Comparison of ENCODE assay signal across 8 mouse cellular contexts in the genomic region with DNA sequence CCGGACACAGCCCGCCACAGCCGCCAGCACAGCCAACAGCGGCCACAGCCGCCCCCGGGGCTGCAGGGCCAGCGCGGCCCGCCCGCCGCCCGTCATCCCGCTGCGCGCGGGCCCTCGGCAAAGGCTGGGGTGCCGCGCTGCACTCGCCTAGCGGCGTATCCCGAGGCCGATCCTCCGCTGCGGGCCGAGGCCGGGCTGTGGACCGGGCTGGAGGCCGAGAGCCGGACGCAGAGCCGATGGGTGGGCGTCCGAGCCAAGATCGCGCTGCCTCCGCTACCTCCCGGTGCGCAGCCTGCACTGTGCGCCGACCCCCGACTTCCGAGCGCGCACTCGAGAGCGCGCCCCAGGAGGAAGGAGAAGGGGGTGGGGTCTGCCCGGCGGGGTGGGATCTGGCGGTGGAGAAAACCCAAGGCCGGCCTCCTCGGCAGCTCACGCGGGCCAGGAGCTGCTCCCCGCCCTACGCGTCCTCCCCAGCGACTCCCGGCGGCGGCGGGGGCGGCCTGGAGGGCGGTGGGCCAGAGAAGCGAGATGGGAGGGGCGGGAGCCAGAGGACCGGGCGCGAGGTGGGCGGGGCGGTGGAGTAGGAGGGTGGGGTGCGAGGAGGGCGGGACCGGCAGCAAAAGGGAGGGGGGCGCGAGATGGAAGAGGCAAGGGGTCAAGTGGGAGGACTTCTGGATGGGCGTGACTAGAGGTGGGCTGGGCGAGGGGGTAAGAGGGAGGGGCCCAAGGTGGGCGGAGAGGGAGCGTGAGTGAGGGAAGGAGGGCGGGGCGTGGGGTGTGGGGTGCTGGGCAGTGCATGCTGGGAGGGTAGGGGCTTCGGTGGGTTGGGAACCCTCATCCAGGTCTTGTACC. TPM values are rescaled to one million over a fixed set of nuclear protein-coding genes. Genes with fewer than 3 reads are reported as not detected.
DNase-seq lines count a peak whose midpoint lies in the region; ATAC-seq and TF ChIP-seq lines count a peak whose summit lies in the region.

A gene (minus strand): TSS at position 343 of the 852 bp plus-strand sequence.

- H3K9ac ChIP-seq in intestine, postnatal 0 days (ENCODE audit: low read depth, low read length), result peak within 1 kb of the TSS; percentile 75
- peak within 1 kb of the TSS; percentile 95 for H3K9ac ChIP-seq in midbrain, embryonic 12.5 days (replicated peaks)

- WGBS in intestine, postnatal 0 days, result 1% methylated on average over 80 of the region's 85 CpGs
- WGBS in limb, embryonic 10.5 days, result under 1% methylated on average over 78 of the region's 85 CpGs
- WGBS in midbrain, embryonic 12.5 days, result under 1% methylated on average over 72 of the region's 85 CpGs
- WGBS in small intestine, adult 2 months, result 1% methylated on average over 84 of the region's 85 CpGs

- peak within 1 kb of the TSS; percentile 71 for H3K4me3 ChIP-seq in erythroblast, embryonic 14.5 days (replicated peaks)
- H3K4me3 ChIP-seq in intestine, postnatal 0 days (ENCODE audit: low read depth, low read length), result peak within 1 kb of the TSS; percentile 77
- peak within 1 kb of the TSS; percentile 98 for H3K4me3 ChIP-seq in limb, embryonic 10.5 days
- H3K4me3 ChIP-seq in midbrain, embryonic 12.5 days, result peak within 1 kb of the TSS; percentile 97
- H3K4me3 ChIP-seq in small intestine, adult 2 months (ENCODE audit: low read depth, low read length), result peak within 1 kb of the TSS; percentile 97

- H3K4me2 ChIP-seq in intestine, postnatal 0 days (replicated peaks; ENCODE audit: low read depth), result peak within 1 kb of the TSS; percentile 88
- peak within 1 kb of the TSS; percentile 98 for H3K4me2 ChIP-seq in midbrain, embryonic 12.5 days (replicated peaks)

- ATAC-seq in erythroblast, adult 5-6 weeks (replicated peaks; ENCODE audit: low FRiP score, poor library complexity, severe bottlenecking), result no peak
- peak; percentile 73 for ATAC-seq in granulocyte monocyte progenitor cell, adult 5-6 weeks (replicated peaks; ENCODE audit: poor library complexity, severe bottlenecking)
- ATAC-seq in intestine, postnatal 0 days, result peak; percentile 79
- peak; percentile 91 for ATAC-seq in midbrain, embryonic 12.5 days (ENCODE audit: low FRiP score, low read depth)

- H3K27me3 ChIP-seq in erythroblast, embryonic 14.5 days (ENCODE audit: control insufficient read depth), result peaks cover 26% of the 10 kb centered on the region
- no peaks in the 10 kb centered on the region for H3K27me3 ChIP-seq in intestine, postnatal 0 days (replicated peaks; ENCODE audit: control insufficient read depth, insufficient read depth, low read length)
- H3K27me3 ChIP-seq in limb, embryonic 10.5 days (ENCODE audit: low read depth, poor library complexity, severe bottlenecking), result no peaks in the 10 kb centered on the region
- H3K27me3 ChIP-seq in midbrain, embryonic 12.5 days, result no peaks in the 10 kb centered on the region
- no peaks in the 10 kb centered on the region for H3K27me3 ChIP-seq in small intestine, adult 2 months (ENCODE audit: control insufficient read depth, insufficient read depth, low read length)

- no peak for TF ChIP-seq CTCF in intestine, postnatal 0 days (IDR thresholded peaks at IDR 0.05; ENCODE audit: low read depth)
- no peak for TF ChIP-seq CTCF in small intestine, adult 2 months (IDR thresholded peaks at IDR 0.05; ENCODE audit: extremely low read depth, insufficient read length, insufficient replicate concordance, low read depth, low read length)

- DNase-seq in embryo, embryonic 11.5 days (ENCODE audit: low read depth, low spot score), result peak; percentile 90
- DNase-seq in limb, embryonic 10.5 days (ENCODE audit: low spot score), result peak; percentile 98

- no peaks in the 10 kb centered on the region for H3K9me3 ChIP-seq in erythroblast, embryonic 14.5 days (ENCODE audit: control insufficient read depth, low read length)
- no peaks in the 10 kb centered on the region for H3K9me3 ChIP-seq in intestine, postnatal 0 days (ENCODE audit: control insufficient read depth)
- no peaks in the 10 kb centered on the region for H3K9me3 ChIP-seq in limb, embryonic 10.5 days (replicated peaks)
- H3K9me3 ChIP-seq in midbrain, embryonic 12.5 days, result no peaks in the 10 kb centered on the region

- peak; percentile 75 for TF ChIP-seq POLR2A in small intestine, adult 2 months (IDR thresholded peaks at IDR 0.05; ENCODE audit: low read depth, low read length)

- peak within 1 kb of the TSS; percentile 83 for H3K27ac ChIP-seq in intestine, postnatal 0 days (ENCODE audit: low read depth, low read length)
- peak within 1 kb of the TSS; percentile 96 for H3K27ac ChIP-seq in limb, embryonic 10.5 days
- H3K27ac ChIP-seq in midbrain, embryonic 12.5 days (replicated peaks), result peak within 1 kb of the TSS; percentile 88
- peak within 1 kb of the TSS; percentile 60 for H3K27ac ChIP-seq in small intestine, adult 2 months (ENCODE audit: insufficient read depth, low read depth, low read length)

- peaks cover 23% of the 10 kb centered on the region for H3K4me1 ChIP-seq in erythroblast, embryonic 14.5 days (ENCODE audit: control insufficient read depth)
- H3K4me1 ChIP-seq in intestine, postnatal 0 days (replicated peaks; ENCODE audit: control insufficient read depth, insufficient read depth, low read length), result no peaks in the 10 kb centered on the region; the same call in 1 of the 2 replicates
- peaks cover 31% of the 10 kb centered on the region for H3K4me1 ChIP-seq in limb, embryonic 10.5 days
- peaks cover 24% of the 10 kb centered on the region for H3K4me1 ChIP-seq in midbrain, embryonic 12.5 days
- H3K4me1 ChIP-seq in small intestine, adult 2 months (ENCODE audit: control insufficient read depth, insufficient read depth, insufficient read length, low read length), result peaks cover 5% of the 10 kb centered on the region

- H3K36me3 ChIP-seq in erythroblast, embryonic 14.5 days (ENCODE audit: control insufficient read depth), result no peaks in the 10 kb centered on the region
- no peaks in the 10 kb centered on the region for H3K36me3 ChIP-seq in intestine, postnatal 0 days (ENCODE audit: control insufficient read depth, insufficient read depth)
- H3K36me3 ChIP-seq in limb, embryonic 10.5 days, result no peaks in the 10 kb centered on the region
- H3K36me3 ChIP-seq in midbrain, embryonic 12.5 days, result no peaks in the 10 kb centered on the region
- no peaks in the 10 kb centered on the region for H3K36me3 ChIP-seq in small intestine, adult 2 months (ENCODE audit: control insufficient read depth, insufficient read depth, low read length)

RNA-seq across cellular contexts. Expression of the gene that starts here (rescaled TPM):
- polyA plus RNA-seq in erythroblast, embryonic 14.5 days (2012), result under 0.01 and 0.01 TPM in 2 replicates
- total RNA-seq in erythroblast, adult 5-6 weeks (2015; ENCODE audit: low replicate concordance), result 0.63 TPM in 1 of 2 replicates, not detected in the other
- 0.34 TPM in 1 of 2 replicates, not detected in the other for total RNA-seq in erythroblast, adult 5-6 weeks (2017; ENCODE audit: low replicate concordance)
- 3.3 and 5.1 TPM in 2 replicates for total RNA-seq in granulocyte monocyte progenitor cell, adult 5-6 weeks (2014; fragmentation: Nextera tagmentation)
- 2.7 and 5.2 TPM in 2 replicates for total RNA-seq in granulocyte monocyte progenitor cell, adult 5-6 weeks (2017)
- 39.2 and 44.5 TPM in 2 replicates for polyA plus RNA-seq in intestine, postnatal 0 days (2015; fragmentation: Nextera tagmentation; extraction: Ambion mirVana)
- polyA plus RNA-seq in limb, embryonic 10.5 days (2016; fragmentation: Nextera tagmentation; extraction: Ambion mirVana), result 25.4 and 25.6 TPM in 2 replicates
- 25.0 and 26.9 TPM in 2 replicates for polyA plus RNA-seq in midbrain, embryonic 12.5 days (2016; fragmentation: Nextera tagmentation; extraction: Ambion mirVana)
- 15.2 and 22.8 TPM in 2 replicates for polyA plus RNA-seq in small intestine, adult 2 months (2012; rRNA removed)

Comparison
In these comparisons a context has a peak if more than half of its experiments do, and no peak if none do; other contexts are left out.
1. RNA of the gene that starts here (polyA plus RNA-seq): 39.2 to 44.5 TPM in intestine, postnatal 0 days, 25.0 to 26.9 TPM in midbrain, embryonic 12.5 days, 25.4 to 25.6 TPM in limb, embryonic 10.5 days and 15.2 to 22.8 TPM in small intestine, adult 2 months; under 0.01 to 0.01 TPM in erythroblast, embryonic 14.5 days; every median in the first group is over 10 times any median in the second.
2. Peak in every context shown above with its lines, with median percentiles within 50 percentile points of each other: H3K4me3 ChIP-seq and H3K27ac ChIP-seq.